Mouse (Mus musculus): Measurements from ENCODE around the gene Fbxo44. TPM values are rescaled to one million over a fixed set of nuclear protein-coding genes. Genes with fewer than 3 reads are reported as not detected.

Fbxo44 gene
- polyA plus RNA-seq, 1 experiment from 2014 or later = 8.4 TPM

DNA sequence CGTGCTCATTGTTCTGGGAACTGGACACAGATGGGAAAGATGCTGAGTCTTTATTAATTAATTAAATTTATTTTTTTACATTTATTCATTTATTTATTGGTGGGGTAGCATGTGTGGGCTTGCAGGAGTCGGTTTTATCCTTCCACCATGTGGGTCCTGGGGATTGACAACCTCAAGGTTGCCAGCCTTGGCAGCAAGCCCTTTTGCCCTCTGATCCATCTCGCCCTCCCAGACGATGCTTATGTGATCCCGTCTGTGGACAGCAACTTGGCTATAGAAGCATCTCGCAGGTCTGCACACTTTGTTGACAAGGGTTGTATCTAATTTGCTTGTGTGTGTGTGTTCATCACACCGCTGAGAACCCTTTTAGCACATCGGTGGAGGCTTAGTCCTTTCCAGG is 22.8 kb downstream of the Fbxo44 start:
- Histone ChIP-seq H3K27me3 (replicated peaks; ENCODE audit: insufficient read depth, low read length) (no peaks in the 10 kb centered on the region), H3K4me1 (ENCODE audit: insufficient read depth, low read depth, low read length) (no peaks in the 10 kb centered on the region; the same call in 1 of the 2 replicates), H3K9me3 (ENCODE audit: low read length) (no peaks in the 10 kb centered on the region), H3K9ac (replicated peaks; ENCODE audit: low read depth) (no peak overlapping the region), H3K4me3 (ENCODE audit: low read depth, low read length) (no peak overlapping the region), H3K36me3 (ENCODE audit: insufficient read depth, low read length) (no peaks in the 10 kb centered on the region), H3K27ac (ENCODE audit: low read length) (no peak overlapping the region), H3K4me2 (replicated peaks; ENCODE audit: low read depth, low read length) (no peak overlapping the region)
- ATAC-seq = no peak
- TF ChIP-seq EP300 (IDR thresholded peaks at IDR 0.05) (no peak), CTCF (IDR thresholded peaks at IDR 0.05) (no peak)
- WGBS = 67% methylated on average over 8 of the region's 8 CpGs
- DNase-seq (ENCODE audit: low spot score) = no peak

DNA sequence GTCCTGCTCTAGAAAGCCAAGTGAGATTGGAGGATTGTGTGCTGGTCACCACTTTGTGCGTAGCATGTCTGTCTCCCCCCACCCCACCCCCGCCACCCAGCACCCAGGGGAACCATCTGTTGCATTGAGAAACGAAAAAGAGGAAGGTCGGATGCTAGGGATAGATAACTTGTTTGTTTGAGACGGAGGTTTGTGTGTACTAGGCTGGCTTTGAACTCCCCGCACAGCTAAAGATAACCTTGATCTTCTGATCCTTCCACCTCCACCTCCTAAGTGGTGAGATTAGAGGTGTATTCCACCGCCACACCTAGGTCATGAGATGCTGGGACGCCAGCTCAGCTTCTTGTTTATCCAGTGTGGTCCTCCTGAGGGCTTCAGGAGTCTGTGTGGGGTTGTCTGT is 25.3 kb downstream of the Fbxo44 start:
- TF ChIP-seq CTCF (IDR thresholded peaks at IDR 0.05) (no peak), EP300 (IDR thresholded peaks at IDR 0.05) (no peak)
- Histone ChIP-seq H3K27me3 (replicated peaks; ENCODE audit: insufficient read depth, low read length) (peaks cover 15% of the 10 kb centered on the region), H3K27ac (ENCODE audit: low read length) (no peak overlapping the region), H3K36me3 (ENCODE audit: insufficient read depth, low read length) (no peaks in the 10 kb centered on the region), H3K4me3 (ENCODE audit: low read depth, low read length) (no peak overlapping the region), H3K4me2 (replicated peaks; ENCODE audit: low read depth, low read length) (no peak overlapping the region), H3K9me3 (ENCODE audit: low read length) (no peaks in the 10 kb centered on the region), H3K4me1 (ENCODE audit: insufficient read depth, low read depth, low read length) (0 out of 2 replicates have a peak, but pooled peaks cover 3% of the 10 kb centered on the region), H3K9ac (replicated peaks; ENCODE audit: low read depth) (no peak overlapping the region)
- WGBS = 66% methylated on average over 8 of the region's 8 CpGs
- no peak for DNase-seq (ENCODE audit: low spot score)
- ATAC-seq = no peak

DNA sequence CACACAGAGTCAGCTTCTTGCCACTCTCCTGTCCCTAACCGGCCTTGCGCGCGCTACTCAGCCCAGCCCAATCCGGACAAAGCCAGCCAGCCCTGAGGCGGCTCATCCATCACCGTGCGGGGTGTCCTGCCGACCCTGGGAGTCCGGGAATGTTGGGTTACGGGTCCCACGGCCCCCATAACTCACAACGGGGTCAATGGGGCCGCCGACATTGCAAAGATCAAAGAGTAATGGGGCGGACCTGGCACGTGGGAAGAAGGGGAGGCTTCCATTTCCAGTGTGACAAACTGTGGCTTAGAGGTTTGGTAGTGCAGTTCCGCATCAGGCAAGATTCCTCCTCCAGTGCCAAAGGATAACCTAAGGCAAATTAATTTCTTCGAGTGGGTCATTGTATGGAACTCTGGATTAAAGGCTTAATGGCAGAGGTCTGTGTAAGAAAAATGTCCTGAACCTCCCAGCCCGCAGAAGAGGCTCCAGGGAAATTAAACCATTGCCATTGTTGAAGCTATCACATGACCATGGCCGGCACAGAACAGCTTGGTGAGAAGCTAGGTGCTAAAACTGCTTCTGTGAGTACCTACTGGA is 28.7 kb downstream of the Fbxo44 start:
- peak overlapping the region; percentile 89 for H3K4me2 ChIP-seq (replicated peaks; ENCODE audit: low read depth, low read length)
- H3K27me3 ChIP-seq (replicated peaks; ENCODE audit: insufficient read depth, low read length) = peaks cover 27% of the 10 kb centered on the region
- ATAC-seq (no peak), DNase-seq (ENCODE audit: low spot score) (no peak)
- H3K4me1 ChIP-seq (ENCODE audit: insufficient read depth, low read depth, low read length) = 0 out of 2 replicates have a peak, but pooled peaks cover 3% of the 10 kb centered on the region
- H3K9me3 ChIP-seq (ENCODE audit: low read length) = no peaks in the 10 kb centered on the region
- H3K9ac ChIP-seq (replicated peaks; ENCODE audit: low read depth) = no peak overlapping the region
- no peaks in the 10 kb centered on the region for H3K36me3 ChIP-seq (ENCODE audit: insufficient read depth, low read length)
- H3K4me3 ChIP-seq (ENCODE audit: low read depth, low read length) = no peak overlapping the region
- no peak overlapping the region for H3K27ac ChIP-seq (ENCODE audit: low read length)
- 1% methylated on average over 20 of the region's 21 CpGs for WGBS
- TF ChIP-seq EP300 (IDR thresholded peaks at IDR 0.05) = no peak
- TF ChIP-seq CTCF (IDR thresholded peaks at IDR 0.05) = no peak

DNA sequence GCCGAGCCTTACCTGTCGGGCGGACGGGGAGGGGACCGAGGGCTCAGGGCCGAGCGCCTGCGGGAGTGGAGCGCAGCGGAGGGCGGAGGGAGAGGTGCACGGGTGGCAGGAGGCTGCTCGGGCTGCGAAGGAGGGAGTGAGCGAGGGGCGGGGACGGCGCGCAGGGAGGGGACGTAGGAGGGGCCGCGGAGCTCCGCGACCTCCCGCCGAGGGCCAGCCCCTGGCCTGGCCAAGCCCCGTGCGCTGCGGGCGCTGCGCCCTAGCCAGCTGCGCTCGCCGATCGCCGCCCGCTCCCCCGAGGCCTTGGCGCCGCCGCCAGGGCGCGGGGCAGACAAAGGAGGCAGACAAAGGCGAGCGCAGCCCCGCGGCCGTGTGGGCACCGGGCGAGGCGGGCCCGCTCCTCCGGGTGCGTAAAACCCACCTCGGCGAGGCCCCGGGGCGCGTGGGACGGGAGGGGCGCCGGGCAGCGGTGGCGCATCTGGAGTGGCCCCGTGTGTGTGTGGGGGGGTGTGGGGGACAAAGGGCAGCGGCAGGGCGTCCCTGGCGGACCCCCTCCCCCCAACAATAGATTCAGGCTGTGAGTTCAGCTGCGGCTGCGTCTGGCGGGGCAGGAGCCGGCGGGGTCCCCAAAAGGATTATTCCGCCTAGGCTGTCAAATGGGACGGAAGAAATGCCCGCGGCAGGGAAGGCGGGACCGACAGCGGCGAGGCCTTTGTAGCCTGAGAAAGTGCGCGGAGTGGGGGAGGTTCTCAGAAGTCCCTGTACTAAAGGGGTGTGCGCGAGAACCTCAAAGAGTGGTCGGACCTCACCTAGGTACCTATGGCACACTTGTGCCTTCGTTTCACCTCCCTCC is 29.5 kb downstream of the Fbxo44 start, which contains the start of gene Draxin:
Draxin (minus strand) TSS at position 138 of the 853 bp plus-strand sequence.
- Histone ChIP-seq H3K4me1 (ENCODE audit: insufficient read depth, low read depth, low read length) (0 out of 2 replicates have a peak, but pooled peaks cover 3% of the 10 kb centered on the region), H3K36me3 (ENCODE audit: insufficient read depth, low read length) (no peaks in the 10 kb centered on the region), H3K9ac (replicated peaks; ENCODE audit: low read depth) (no peak within 1 kb of the TSS), H3K4me3 (ENCODE audit: low read depth, low read length) (peak within 1 kb of the TSS; percentile 44), H3K4me2 (replicated peaks; ENCODE audit: low read depth, low read length) (peak within 1 kb of the TSS; percentile 89), H3K9me3 (ENCODE audit: low read length) (no peaks in the 10 kb centered on the region), H3K27me3 (replicated peaks; ENCODE audit: insufficient read depth, low read length) (peaks cover 27% of the 10 kb centered on the region), H3K27ac (ENCODE audit: low read length) (no peak within 1 kb of the TSS)
- DNase-seq (ENCODE audit: low spot score) (peak; percentile 68), ATAC-seq (peak; percentile 95)
- TF ChIP-seq CTCF (IDR thresholded peaks at IDR 0.05) = no peak
- TF ChIP-seq EP300 (IDR thresholded peaks at IDR 0.05) = no peak
- WGBS = under 1% methylated on average over 36 of the region's 87 CpGs

DNA sequence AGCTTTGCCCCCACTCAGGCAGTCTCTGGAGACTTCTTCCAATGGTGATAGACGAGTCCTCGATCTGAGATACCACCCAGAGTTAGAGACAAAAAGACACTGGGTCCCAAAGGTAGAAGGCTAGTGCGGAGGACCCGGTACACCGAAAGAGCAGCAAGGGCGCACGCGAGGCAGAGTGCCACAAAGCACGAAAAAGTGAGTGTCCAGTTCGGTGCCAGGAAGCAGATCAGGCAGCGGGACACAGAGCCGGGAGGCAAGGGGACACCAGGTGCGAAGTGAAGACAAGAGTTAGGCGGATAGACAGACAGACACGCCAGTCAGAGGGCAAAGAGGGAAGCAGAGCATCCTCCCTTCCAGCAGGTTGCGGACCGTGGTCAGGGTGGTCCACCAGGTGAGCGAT is 30.1 kb downstream of the Fbxo44 start, which contains the start of gene Mad2l2:
Mad2l2 (plus strand) TSS at position 252 of the 400 bp plus-strand sequence.
- no peaks in the 10 kb centered on the region for H3K36me3 ChIP-seq (ENCODE audit: insufficient read depth, low read length)
- no peaks in the 10 kb centered on the region for H3K9me3 ChIP-seq (ENCODE audit: low read length)
- H3K4me1 ChIP-seq (ENCODE audit: insufficient read depth, low read depth, low read length) = 0 out of 2 replicates have a peak, but pooled peaks cover 3% of the 10 kb centered on the region
- no peak within 1 kb of the TSS for H3K27ac ChIP-seq (ENCODE audit: low read length)
- DNase-seq (ENCODE audit: low spot score) (no peak), ATAC-seq (0 out of 2 replicates have a peak, but pooled peaks have one; percentile 6)
- peaks cover 27% of the 10 kb centered on the region for H3K27me3 ChIP-seq (replicated peaks; ENCODE audit: insufficient read depth, low read length)
- H3K4me2 ChIP-seq (replicated peaks; ENCODE audit: low read depth, low read length) = peak within 1 kb of the TSS; percentile 89
- WGBS = 3% methylated on average over 15 of the region's 18 CpGs
- H3K9ac ChIP-seq (replicated peaks; ENCODE audit: low read depth) = no peak within 1 kb of the TSS
- TF ChIP-seq CTCF (IDR thresholded peaks at IDR 0.05) = no peak
- TF ChIP-seq EP300 (IDR thresholded peaks at IDR 0.05) = no peak
- H3K4me3 ChIP-seq (ENCODE audit: low read depth, low read length) = peak within 1 kb of the TSS; percentile 44

DNA sequence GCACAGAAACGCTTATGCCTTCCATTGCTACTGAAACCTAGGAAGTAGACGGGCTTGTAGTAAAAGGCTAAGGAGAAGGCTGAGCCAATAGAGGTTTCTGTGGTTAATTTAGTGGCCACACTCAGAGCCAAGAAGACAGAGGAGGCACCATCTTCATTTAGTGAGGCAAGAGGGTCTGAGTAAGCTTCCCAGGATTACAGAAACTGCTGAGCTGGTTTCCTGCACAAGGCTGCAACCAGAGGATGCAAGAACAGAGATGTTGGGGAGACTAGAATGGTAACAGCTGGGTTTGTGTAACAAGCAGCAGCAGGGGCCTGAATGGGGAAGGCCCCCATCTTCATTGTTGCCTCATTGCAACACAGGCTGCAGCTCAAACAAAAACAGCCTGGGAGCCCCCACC is 31.6 kb downstream of the Fbxo44 start:
- Histone ChIP-seq H3K27ac (ENCODE audit: low read length) (no peak overlapping the region), H3K9me3 (ENCODE audit: low read length) (no peaks in the 10 kb centered on the region), H3K4me2 (replicated peaks; ENCODE audit: low read depth, low read length) (no peak overlapping the region), H3K36me3 (ENCODE audit: insufficient read depth, low read length) (no peaks in the 10 kb centered on the region), H3K9ac (replicated peaks; ENCODE audit: low read depth) (no peak overlapping the region), H3K4me3 (ENCODE audit: low read depth, low read length) (no peak overlapping the region), H3K4me1 (ENCODE audit: insufficient read depth, low read depth, low read length) (0 out of 2 replicates have a peak, but pooled peaks cover 3% of the 10 kb centered on the region), H3K27me3 (replicated peaks; ENCODE audit: insufficient read depth, low read length) (peaks cover 27% of the 10 kb centered on the region)
- no peak for TF ChIP-seq EP300 (IDR thresholded peaks at IDR 0.05)
- TF ChIP-seq CTCF (IDR thresholded peaks at IDR 0.05) = no peak
- 59% methylated on average over 2 of the region's 2 CpGs for WGBS
- DNase-seq (ENCODE audit: low spot score) (no peak), ATAC-seq (no peak)
